Mouse (Mus musculus): ENCODE measurements around the gene Fabp1. TPM values are rescaled to one million over a fixed set of nuclear protein-coding genes. Genes with fewer than 3 reads are reported as not detected.

The Fabp1 gene
- total RNA-seq, 1 experiment from 2014 or later: not detected

Other genes starting within 250 kb of the Fabp1 start
- gene Foxi3, start 243.3 kb upstream of the Fabp1 start, total RNA-seq (2017): not detected in 2 replicates
- not detected in 2 replicates for gene Thnsl2, start 55.4 kb upstream of the Fabp1 start, total RNA-seq (2017)
- 102 and 114 TPM in 2 replicates for gene Krcc1, start 71.8 kb downstream of the Fabp1 start, total RNA-seq (2017)
- gene Smyd1, start 122.4 kb downstream of the Fabp1 start, total RNA-seq (2017): not detected in 2 replicates
- gene Cd8b1, start 123.0 kb downstream of the Fabp1 start, total RNA-seq (2017): 47.8 and 56.0 TPM in 2 replicates
- gene Cd8a, start 173.6 kb downstream of the Fabp1 start, total RNA-seq (2017): 27.7 and 34.7 TPM in 2 replicates
- gene Rmnd5a, start 240.8 kb downstream of the Fabp1 start, total RNA-seq (2017): 65.2 and 81.4 TPM in 2 replicates

All from neutrophil, adult 5-6 weeks (primary cell).